Mouse (Mus musculus): ENCODE data around the gene Rapgef1. TPM values are rescaled to one million over a fixed set of nuclear protein-coding genes. Genes with fewer than 3 reads are reported as not detected.
A peak's percentile ranks its signal among the peaks of the same experiment; 100 is the strongest.

Gene Rapgef1
- polyA plus RNA-seq, 1 experiment from 2014 or later: 15.5 TPM

DNA sequence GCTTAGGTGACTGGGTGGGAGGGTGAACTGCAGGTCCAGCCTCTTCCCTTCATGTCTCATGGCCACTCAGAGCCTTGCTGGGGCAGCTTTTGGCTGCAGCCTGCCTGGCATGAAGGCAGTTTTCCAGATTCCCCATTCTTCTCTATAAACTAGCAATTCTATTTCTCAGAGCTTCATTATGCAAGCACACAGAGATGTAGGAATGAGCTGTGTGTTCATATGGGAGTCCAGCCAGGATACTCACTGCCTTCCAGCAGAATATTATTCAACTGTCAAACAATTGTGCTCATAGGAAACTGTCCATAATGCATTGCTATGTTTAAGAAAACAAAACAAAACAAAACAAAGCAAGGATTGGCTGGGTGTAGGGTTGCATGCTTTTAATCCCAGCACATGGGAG lies 50.2 kb downstream of the Rapgef1 start:
- no peak for ATAC-seq (ENCODE audit: low read depth)
- Histone ChIP-seq H3K9ac (no peak overlapping the region), H3K9me3 (no peaks in the 10 kb centered on the region), H3K4me2 (no peak overlapping the region), H3K27me3 (no peaks in the 10 kb centered on the region), H3K36me3 (no peaks in the 10 kb centered on the region), H3K27ac (replicated peaks) (peak overlapping the region; percentile 59), H3K4me3 (no peak overlapping the region), H3K4me1 (replicated peaks) (peaks cover 51% of the 10 kb centered on the region)

DNA sequence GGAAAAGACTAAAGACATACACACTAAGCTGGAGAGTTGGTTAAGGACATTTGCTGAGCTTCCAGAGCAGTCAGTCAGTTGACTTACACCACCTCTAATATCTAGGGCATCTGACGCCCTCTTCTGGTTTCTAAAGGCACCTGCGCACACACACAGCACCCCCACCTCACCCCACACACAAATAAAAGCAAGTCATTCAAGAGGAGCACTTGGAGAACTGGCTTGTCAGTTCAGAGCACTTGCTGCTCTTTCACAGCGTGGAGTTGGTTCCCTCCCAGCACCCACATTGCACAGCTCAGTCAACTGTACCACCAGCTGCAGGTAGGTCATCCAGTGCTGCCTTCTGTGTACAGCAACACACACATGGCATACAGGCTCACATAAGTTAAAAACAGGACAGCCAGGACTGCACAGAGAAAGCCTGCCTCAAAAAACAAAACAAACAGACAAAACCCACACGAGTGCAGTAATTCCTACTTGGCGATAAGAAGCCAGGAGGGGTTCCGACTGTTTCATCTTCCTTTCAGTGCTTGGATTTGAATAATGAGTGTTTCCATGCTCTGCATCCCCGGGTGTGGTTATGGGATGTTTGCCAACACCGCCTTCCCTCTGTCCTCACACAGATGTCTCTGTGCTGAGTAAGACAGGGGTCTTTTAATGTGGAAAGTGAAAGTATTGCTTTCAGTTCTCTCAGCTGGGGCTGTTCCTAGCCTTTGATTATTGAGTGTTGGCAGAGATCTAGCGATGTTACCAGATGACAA lies 50.9 kb downstream of the Rapgef1 start:
- no peak overlapping the region for H3K4me3 ChIP-seq
- H3K4me1 ChIP-seq (replicated peaks): peaks cover 51% of the 10 kb centered on the region
- H3K9me3 ChIP-seq: no peaks in the 10 kb centered on the region
- H3K36me3 ChIP-seq: no peaks in the 10 kb centered on the region
- peak overlapping the region; percentile 18; the same call in 1 of the 2 replicates for H3K4me2 ChIP-seq
- ATAC-seq (ENCODE audit: low read depth): peak; percentile 52; the same call in 1 of the 2 replicates
- 0 out of 2 replicates have a peak overlapping the region, but pooled peaks have one; percentile 9 for H3K9ac ChIP-seq
- H3K27ac ChIP-seq (replicated peaks): peak overlapping the region; percentile 59
- WGBS: 47% methylated on average over 9 of the region's 9 CpGs
- H3K27me3 ChIP-seq: no peaks in the 10 kb centered on the region

DNA sequence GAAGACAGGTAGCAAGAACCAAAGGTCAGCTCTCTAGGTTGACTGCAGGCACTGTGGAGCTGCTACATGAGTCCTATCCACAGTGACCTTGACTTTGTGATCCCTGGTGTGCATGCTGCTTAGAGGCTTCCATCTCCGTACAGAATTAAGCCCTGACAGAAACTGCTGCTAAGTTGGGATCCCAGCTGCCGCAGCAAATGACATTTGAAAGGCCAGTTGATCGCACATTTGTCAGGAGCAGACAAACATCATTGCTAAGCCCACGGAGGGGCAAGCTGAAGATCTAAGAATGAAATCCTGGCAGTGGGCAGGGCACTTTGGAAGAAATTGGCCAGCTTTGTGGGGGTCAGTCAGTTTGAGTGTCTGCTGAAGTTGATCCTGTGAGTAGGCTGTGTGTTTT lies 51.9 kb downstream of the Rapgef1 start:
- Histone ChIP-seq H3K4me3 (no peak overlapping the region), H3K36me3 (no peaks in the 10 kb centered on the region), H3K27me3 (no peaks in the 10 kb centered on the region), H3K27ac (replicated peaks) (0 out of 2 replicates have a peak overlapping the region, but pooled peaks have one; percentile 24), H3K4me1 (replicated peaks) (peaks cover 54% of the 10 kb centered on the region), H3K4me2 (no peak overlapping the region), H3K9ac (no peak overlapping the region), H3K9me3 (no peaks in the 10 kb centered on the region)
- ATAC-seq (ENCODE audit: low read depth): no peak
- WGBS: 79% methylated on average over 4 of the region's 4 CpGs

DNA sequence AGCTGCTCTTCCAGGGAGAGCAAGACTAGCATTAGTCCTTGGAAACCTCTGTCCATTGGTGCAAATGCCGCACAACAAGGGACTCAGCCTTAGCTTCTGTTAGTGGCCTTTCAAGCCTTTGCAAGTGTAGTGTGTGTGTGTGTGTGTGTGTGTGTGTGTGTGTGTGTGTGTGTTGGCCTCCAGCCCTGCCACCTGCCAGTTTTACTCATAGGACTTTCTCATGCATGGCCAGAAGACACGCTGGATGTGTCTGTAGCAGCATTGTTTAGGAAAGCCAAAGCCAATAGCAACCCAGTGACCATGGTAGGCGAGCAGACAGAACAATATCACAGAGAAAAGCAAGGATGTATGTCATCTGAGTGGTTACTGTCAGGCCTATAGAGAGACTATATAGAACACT lies 52.3 kb downstream of the Rapgef1 start:
- no peaks in the 10 kb centered on the region for H3K27me3 ChIP-seq
- no peak overlapping the region for H3K9ac ChIP-seq
- no peaks in the 10 kb centered on the region for H3K36me3 ChIP-seq
- H3K4me3 ChIP-seq: no peak overlapping the region
- no peaks in the 10 kb centered on the region for H3K9me3 ChIP-seq
- H3K4me1 ChIP-seq (replicated peaks): peaks cover 53% of the 10 kb centered on the region
- ATAC-seq (ENCODE audit: low read depth): no peak
- no peak overlapping the region for H3K4me2 ChIP-seq
- WGBS: 81% methylated on average over 3 of the region's 3 CpGs
- 0 out of 2 replicates have a peak overlapping the region, but pooled peaks have one; percentile 24 for H3K27ac ChIP-seq (replicated peaks)

DNA sequence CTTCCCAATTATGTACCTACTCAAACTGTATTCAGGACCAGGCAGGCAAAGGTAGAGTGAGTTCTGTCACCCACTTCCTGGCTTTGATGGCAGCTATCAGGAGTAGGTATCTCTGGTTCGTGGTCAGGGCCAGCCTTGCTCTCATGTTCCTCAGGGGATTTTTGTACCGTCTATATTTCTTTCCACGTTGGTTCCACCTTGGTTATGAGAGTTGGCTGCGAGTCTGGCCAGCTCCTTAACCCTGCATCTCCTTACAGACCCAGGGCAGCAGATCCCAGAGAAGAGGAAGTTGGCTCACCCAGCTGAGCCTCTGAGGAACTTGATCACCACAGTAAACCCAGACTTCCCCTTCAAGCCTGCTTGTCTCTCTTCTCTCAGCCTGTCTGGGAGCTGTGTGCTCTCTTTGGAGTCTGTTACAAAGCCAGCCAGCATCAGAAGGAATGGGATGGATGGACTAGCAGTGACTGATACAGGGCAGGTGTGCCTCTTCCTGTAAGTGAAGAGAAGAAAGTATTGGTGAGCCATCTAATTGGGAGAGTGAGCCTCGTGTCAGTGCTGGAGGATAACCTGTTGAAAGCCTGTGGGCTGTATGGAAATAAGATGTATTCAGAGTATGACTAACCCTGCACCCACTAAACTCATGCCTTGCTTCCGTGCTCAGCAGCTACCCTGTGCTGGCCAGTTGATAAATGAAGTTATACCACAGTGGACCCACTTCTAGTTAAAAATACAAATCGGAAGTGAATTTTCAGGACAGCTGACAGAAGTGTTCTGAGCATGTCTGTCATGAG lies 53.4 kb downstream of the Rapgef1 start:
- no peak overlapping the region for H3K27ac ChIP-seq (replicated peaks)

DNA sequence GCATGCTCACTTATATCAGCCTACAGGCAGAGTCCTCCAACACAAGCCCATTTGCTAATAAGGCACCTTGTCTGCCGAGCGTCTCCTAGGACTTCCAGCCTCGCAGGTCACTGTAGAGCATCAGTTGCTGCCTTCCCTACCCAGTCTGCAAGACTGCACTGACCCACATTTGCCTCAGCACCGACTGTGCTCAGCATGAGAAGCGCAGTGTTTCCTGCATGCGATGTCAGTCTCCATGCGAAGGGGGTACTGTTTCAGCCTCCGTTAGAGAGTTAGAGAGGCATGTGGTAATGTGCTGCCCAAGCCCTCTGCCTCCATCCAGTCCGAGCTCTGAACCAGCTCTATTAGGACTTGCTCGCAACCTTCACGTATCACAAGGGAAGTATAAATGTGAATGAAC lies 54.6 kb downstream of the Rapgef1 start:
- 90% methylated on average over 11 of the region's 11 CpGs for WGBS
- ATAC-seq (ENCODE audit: low read depth): no peak
- no peaks in the 10 kb centered on the region for H3K27me3 ChIP-seq
- no peak overlapping the region for H3K9ac ChIP-seq
- 0 out of 2 replicates have a peak, but pooled peaks cover 2% of the 10 kb centered on the region for H3K36me3 ChIP-seq
- H3K4me1 ChIP-seq (replicated peaks): peaks cover 46% of the 10 kb centered on the region
- H3K4me2 ChIP-seq: no peak overlapping the region
- H3K9me3 ChIP-seq: no peaks in the 10 kb centered on the region
- no peak overlapping the region for H3K4me3 ChIP-seq
- H3K27ac ChIP-seq (replicated peaks): no peak overlapping the region

More for the DNA sequence above, 53.4 kb downstream of the Rapgef1 start:
- Histone ChIP-seq H3K4me3 (no peak overlapping the region), H3K36me3 (no peaks in the 10 kb centered on the region), H3K9me3 (no peaks in the 10 kb centered on the region), H3K4me2 (no peak overlapping the region), H3K27me3 (no peaks in the 10 kb centered on the region), H3K9ac (no peak overlapping the region), H3K4me1 (replicated peaks) (peaks cover 49% of the 10 kb centered on the region)
- ATAC-seq (ENCODE audit: low read depth): no peak
- WGBS: 87% methylated on average over 7 of the region's 7 CpGs

DNA sequence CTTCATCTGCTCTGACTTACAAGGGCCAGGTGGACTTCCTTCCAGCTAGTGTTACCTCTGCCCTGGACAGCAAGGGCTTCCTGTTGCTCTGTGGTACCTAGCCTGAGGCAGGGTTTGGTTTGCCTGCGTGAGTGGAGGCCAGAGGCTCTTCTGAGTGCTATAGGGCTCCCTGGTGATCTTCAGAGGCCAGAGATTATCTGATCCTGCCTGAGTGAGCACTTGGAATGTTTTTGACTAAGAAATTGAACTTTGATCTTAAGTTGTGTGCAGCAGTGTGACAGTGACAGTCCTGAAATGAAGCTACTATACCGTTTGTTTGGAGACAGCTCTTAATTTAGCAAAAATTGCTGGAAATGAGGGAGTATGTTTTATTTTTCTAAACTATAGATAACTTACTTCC lies 55.0 kb downstream of the Rapgef1 start:
- WGBS: 67% methylated on average over 2 of the region's 2 CpGs
- ATAC-seq (ENCODE audit: low read depth): no peak

DNA sequence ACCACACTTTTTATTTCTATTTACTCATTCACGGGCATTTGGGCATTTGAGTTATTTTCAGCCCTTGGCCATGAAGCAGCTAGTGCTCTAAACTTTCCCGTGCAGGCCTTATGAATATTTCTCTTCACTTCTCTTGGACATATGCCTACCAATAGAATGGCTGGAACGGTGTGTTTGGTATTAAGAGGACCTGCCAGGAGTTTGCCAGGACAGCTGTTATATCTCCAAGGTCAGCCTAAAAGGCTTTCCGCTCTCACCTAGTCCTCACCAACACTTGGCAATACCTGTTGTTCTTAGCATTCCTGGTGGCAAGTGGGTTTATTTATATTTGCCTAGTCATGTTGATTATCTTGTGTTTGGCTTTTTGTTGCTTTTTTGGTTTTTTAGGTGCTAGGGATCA lies 56.3 kb downstream of the Rapgef1 start:
- H3K4me3 ChIP-seq: no peak overlapping the region
- no peak for ATAC-seq (ENCODE audit: low read depth)
- no peaks in the 10 kb centered on the region for H3K9me3 ChIP-seq
- no peak overlapping the region for H3K4me2 ChIP-seq
- 0 out of 2 replicates have a peak, but pooled peaks cover 6% of the 10 kb centered on the region for H3K36me3 ChIP-seq
- WGBS: 85% methylated on average over 4 of the region's 4 CpGs
- no peak overlapping the region for H3K27ac ChIP-seq (replicated peaks)
- H3K9ac ChIP-seq: no peak overlapping the region
- H3K27me3 ChIP-seq: no peaks in the 10 kb centered on the region
- H3K4me1 ChIP-seq (replicated peaks): peaks cover 28% of the 10 kb centered on the region

More for the DNA sequence above, 55.0 kb downstream of the Rapgef1 start:
- H3K27ac ChIP-seq (replicated peaks): no peak overlapping the region
- no peak overlapping the region for H3K9ac ChIP-seq
- H3K4me3 ChIP-seq: no peak overlapping the region
- H3K27me3 ChIP-seq: no peaks in the 10 kb centered on the region
- H3K9me3 ChIP-seq: no peaks in the 10 kb centered on the region
- no peak overlapping the region for H3K4me2 ChIP-seq
- H3K36me3 ChIP-seq: 0 out of 2 replicates have a peak, but pooled peaks cover 6% of the 10 kb centered on the region
- H3K4me1 ChIP-seq (replicated peaks): peaks cover 41% of the 10 kb centered on the region

DNA sequence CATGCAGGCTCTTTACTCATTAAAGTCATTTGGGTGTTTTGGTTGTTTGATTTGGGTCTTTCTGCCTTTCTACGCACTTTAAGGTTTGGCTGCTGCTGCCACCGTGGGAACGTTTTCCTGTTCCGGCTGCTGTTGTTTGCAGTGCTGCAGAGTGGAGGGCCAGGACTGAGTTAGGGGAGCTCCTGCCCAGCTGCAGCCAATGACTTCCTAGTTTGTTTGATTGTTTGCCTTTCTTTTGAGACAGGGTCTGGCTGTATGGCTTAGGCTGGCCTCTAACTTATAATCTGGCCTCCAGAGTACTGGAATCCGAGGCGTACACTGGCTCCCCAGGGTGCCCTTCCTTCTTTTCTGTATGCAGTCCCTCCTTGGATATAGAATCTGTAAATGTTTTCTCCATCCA lies 57.0 kb downstream of the Rapgef1 start:
- Histone ChIP-seq H3K27me3 (no peaks in the 10 kb centered on the region), H3K9me3 (no peaks in the 10 kb centered on the region), H3K4me1 (replicated peaks) (peaks cover 21% of the 10 kb centered on the region), H3K27ac (replicated peaks) (no peak overlapping the region), H3K4me2 (no peak overlapping the region), H3K4me3 (no peak overlapping the region), H3K9ac (no peak overlapping the region), H3K36me3 (0 out of 2 replicates have a peak, but pooled peaks cover 6% of the 10 kb centered on the region)
- 58% methylated on average over 6 of the region's 6 CpGs for WGBS
- no peak for ATAC-seq (ENCODE audit: low read depth)

DNA sequence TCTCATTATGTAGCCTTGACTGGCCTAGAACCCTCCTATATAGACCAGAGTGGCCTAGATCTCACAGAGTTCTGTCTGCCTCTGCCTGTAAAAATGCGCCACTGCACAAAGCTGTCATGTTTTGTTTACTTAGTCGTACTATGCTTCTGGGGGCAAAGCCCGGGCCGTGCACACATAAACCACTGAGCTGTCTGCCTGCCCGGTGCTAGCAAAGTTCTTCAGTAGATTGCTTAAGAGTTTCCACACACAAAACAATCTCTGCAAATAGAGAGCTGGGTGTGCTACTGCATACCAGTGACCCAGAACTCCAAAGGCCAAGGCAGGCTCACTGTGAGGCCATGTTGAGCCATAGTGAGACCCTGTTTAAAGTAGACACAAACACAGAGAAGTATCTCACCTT lies 58.3 kb downstream of the Rapgef1 start:
- Histone ChIP-seq H3K4me3 (no peak overlapping the region), H3K27me3 (no peaks in the 10 kb centered on the region), H3K36me3 (0 out of 2 replicates have a peak, but pooled peaks cover 6% of the 10 kb centered on the region), H3K9ac (no peak overlapping the region), H3K27ac (replicated peaks) (no peak overlapping the region), H3K4me2 (no peak overlapping the region), H3K9me3 (no peaks in the 10 kb centered on the region), H3K4me1 (replicated peaks) (peaks cover 14% of the 10 kb centered on the region)
- ATAC-seq (ENCODE audit: low read depth): no peak
- 83% methylated on average over 5 of the region's 5 CpGs for WGBS

DNA sequence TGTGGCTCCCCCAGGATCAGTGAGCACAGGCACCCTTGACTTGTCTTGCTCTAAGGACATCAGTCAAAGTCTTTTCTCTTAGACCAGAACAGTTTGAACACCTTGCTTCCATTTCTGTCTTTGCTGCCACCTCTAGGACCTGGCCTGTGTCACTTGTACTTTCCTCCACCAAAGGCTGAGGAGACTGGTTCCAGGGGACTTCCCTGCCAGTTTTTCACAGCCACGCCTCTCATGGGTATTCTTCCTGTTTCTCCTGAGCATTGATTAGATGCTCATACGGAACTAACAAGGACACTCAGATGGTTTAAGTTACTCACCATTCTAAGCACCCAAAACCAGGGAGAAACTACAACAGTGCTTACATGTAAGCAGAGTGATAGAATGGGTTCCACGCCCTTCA lies 59.0 kb downstream of the Rapgef1 start:
- WGBS: 76% methylated on average over 3 of the region's 3 CpGs

More for the DNA sequence above, 59.0 kb downstream of the Rapgef1 start:
- H3K9ac ChIP-seq: no peak overlapping the region
- H3K4me3 ChIP-seq: no peak overlapping the region
- no peak for ATAC-seq (ENCODE audit: low read depth)
- no peaks in the 10 kb centered on the region for H3K9me3 ChIP-seq
- no peaks in the 10 kb centered on the region for H3K27me3 ChIP-seq
- H3K4me2 ChIP-seq: no peak overlapping the region
- H3K27ac ChIP-seq (replicated peaks): no peak overlapping the region
- H3K4me1 ChIP-seq (replicated peaks): peaks cover 14% of the 10 kb centered on the region
- 0 out of 2 replicates have a peak, but pooled peaks cover 6% of the 10 kb centered on the region for H3K36me3 ChIP-seq

All from neural tube, embryonic 13.5 days (tissue).